Mouse (Mus musculus) thymus, postnatal 36 days (tissue): ENCODE results near the gene Krt83.
A peak's percentile ranks its signal among the peaks of the same experiment; 100 is the strongest.

Experiments
- DNase-seq, 2 experiments: peaks; one replicate each; pipeline ENCODE4 v3.0.0; 2022; ENCODE audit warnings: mixed read lengths in 2 of 2

Gene Krt83

GRCm38 (mm10) chr15:101472952-101473528 lies 18.3 kb downstream of the Krt83 start, which contains the start of gene Krt86:
TSS of gene Krt86 (plus strand) at chr15:101473478.
- no peak for DNase-seq

GRCm38 (mm10) chr15:101469093-101469492 lies 22.2 kb downstream of the Krt83 start:
- no peak for DNase-seq

- DNase-seq, result no peak
Measured at GRCm38 (mm10) chr15:101463651-101464050, 27.7 kb downstream of the Krt83 start, which contains the start of gene Krt81. TSS of gene Krt81 (minus strand) at chr15:101463751.

GRCm38 (mm10) chr15:101459283-101459682 lies 32.0 kb downstream of the Krt83 start:
- peak; percentile 11 to 12 for DNase-seq

- no peak for DNase-seq
Measured at GRCm38 (mm10) chr15:101458361-101458930, 32.9 kb downstream of the Krt83 start.

- DNase-seq, result no peak
Measured at GRCm38 (mm10) chr15:101455891-101456290, 35.4 kb downstream of the Krt83 start.

- DNase-seq, result no peak
Measured at GRCm38 (mm10) chr15:101455292-101455691, 36.0 kb downstream of the Krt83 start.

GRCm38 (mm10) chr15:101454774-101455173 lies 36.5 kb downstream of the Krt83 start:
- DNase-seq, result no peak

GRCm38 (mm10) chr15:101453093-101453736 lies 38.1 kb downstream of the Krt83 start:
- peak; percentile 63 to 64 for DNase-seq

GRCm38 (mm10) chr15:101447444-101447843 lies 43.9 kb downstream of the Krt83 start, which contains the start of gene Krt88:
TSS of gene Krt88 (plus strand) at chr15:101447744.
- no peak for DNase-seq

GRCm38 (mm10) chr15:101446572-101446971 lies 44.7 kb downstream of the Krt83 start:
- no peak for DNase-seq

- DNase-seq, result no peak
Measured at GRCm38 (mm10) chr15:101440837-101441236, 50.5 kb downstream of the Krt83 start.

- no peak for DNase-seq
Measured at GRCm38 (mm10) chr15:101438555-101438954, 52.8 kb downstream of the Krt83 start, which contains the start of gene Krt87. TSS of gene Krt87 (minus strand) at chr15:101438804.

- no peak for DNase-seq
Measured at GRCm38 (mm10) chr15:101436611-101437010, 54.7 kb downstream of the Krt83 start.
